8 mouse cellular contexts compared by ENCODE assay signal in the genomic region with DNA sequence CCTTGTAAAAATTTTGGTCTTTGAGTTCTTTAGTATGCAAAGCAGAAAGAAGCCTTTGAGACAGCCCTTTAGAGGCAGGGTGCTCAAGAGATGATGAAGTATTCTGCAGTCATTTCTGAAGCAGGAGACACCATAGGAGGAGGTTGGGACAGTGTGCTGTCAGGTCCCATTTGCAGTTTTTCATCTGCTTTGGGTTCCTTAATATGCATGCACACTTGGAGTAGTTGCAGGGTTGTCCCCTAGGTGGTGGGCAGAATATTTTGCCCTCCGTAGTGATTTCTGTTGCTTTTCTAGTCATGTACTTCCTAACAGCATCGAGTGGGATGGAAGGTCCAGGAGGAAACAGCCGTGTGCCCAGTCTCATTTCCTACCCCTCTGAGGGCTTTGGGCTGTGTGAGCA.
DNase-seq lines count a peak whose midpoint lies in the region; ATAC-seq and TF ChIP-seq lines count a peak whose summit lies in the region.

No protein-coding gene starts in this region.

- no peak for ATAC-seq in forebrain, postnatal 0 days
- no peak for ATAC-seq in erythroblast, adult 5-6 weeks (replicated peaks; ENCODE audit: low FRiP score, poor library complexity, severe bottlenecking)

- TF ChIP-seq EP300 in heart, adult 2 months (IDR thresholded peaks at IDR 0.05; ENCODE audit: insufficient read depth, low read depth, low read length) = no peak

- H3K36me3 ChIP-seq in heart, adult 2 months (ENCODE audit: control insufficient read depth, insufficient read depth, low read length) = no peaks in the 10 kb centered on the region
- no peaks in the 10 kb centered on the region for H3K36me3 ChIP-seq in forebrain, postnatal 0 days (ENCODE audit: insufficient read depth)
- H3K36me3 ChIP-seq in macrophage (ENCODE audit: inconsistent target) = no peaks in the 10 kb centered on the region

- H3K27ac ChIP-seq in heart, adult 2 months = peak overlapping the region; percentile 20; the same call in 1 of the 2 replicates
- no peak overlapping the region for H3K27ac ChIP-seq in forebrain, postnatal 0 days (ENCODE audit: low read depth, low read length)
- H3K27ac ChIP-seq in macrophage = no peak overlapping the region

- H3K4me3 ChIP-seq in heart, adult 2 months = no peak overlapping the region
- peak overlapping the region; percentile 9; the same call in 1 of the 2 replicates for H3K4me3 ChIP-seq in forebrain, postnatal 0 days (ENCODE audit: low read depth, low read length)
- H3K4me3 ChIP-seq in macrophage (ENCODE audit: inconsistent target) = peak overlapping the region; percentile 1; the same call in 1 of the 2 replicates

- DNase-seq in heart, adult 2 months = no peak
- no peak for DNase-seq in heart, postnatal 25 days (ENCODE audit: low spot score)
- peak; percentile 35 for DNase-seq in 3T3-L1 (ENCODE audit: low read depth, low spot score)
- DNase-seq in forebrain, postnatal 0 days = no peak
- DNase-seq in adrenal gland, adult (ENCODE audit: inconsistent age in 2 of 2, low spot score in 1 of 2) = no peak
- DNase-seq in kidney, postnatal 10 days = no peak

- WGBS in heart, adult 2 months = 37% methylated on average over 3 of the region's 3 CpGs
- WGBS in forebrain, postnatal 0 days = 42% methylated on average over 3 of the region's 3 CpGs
- 2% methylated on average over 3 of the region's 3 CpGs for WGBS in macrophage (ENCODE audit: missing documents)

- intact Hi-C loops in heart, adult 2 months (cut with DNase I) = no loop called here
- intact Hi-C loops in heart, postnatal 25 days (cut with DNase I) = loop anchor here (10.0 kb wide), 1 partner anchor 49 kb away; no protein-coding TSS in a partner anchor

- 0 out of 2 replicates have a peak, but pooled peaks cover 2% of the 10 kb centered on the region for H3K79me2 ChIP-seq in heart, adult 2 months (replicated peaks; ENCODE audit: control insufficient read depth, insufficient read depth, low read length)
- peaks cover 66% of the 10 kb centered on the region for H3K79me2 ChIP-seq in macrophage (ENCODE audit: inconsistent target)

- no peaks in the 10 kb centered on the region for H3K9me3 ChIP-seq in forebrain, postnatal 0 days (ENCODE audit: low read length)

- no peaks in the 10 kb centered on the region; the same call in 1 of the 2 replicates for H3K4me1 ChIP-seq in heart, adult 2 months (ENCODE audit: control insufficient read depth, insufficient read depth, low read length)
- H3K4me1 ChIP-seq in forebrain, postnatal 0 days (ENCODE audit: insufficient read depth) = peaks cover 27% of the 10 kb centered on the region

- TF ChIP-seq CTCF in heart, adult 2 months (IDR thresholded peaks at IDR 0.05) = no peak
- peak; percentile 22 for TF ChIP-seq CTCF in forebrain, postnatal 0 days (IDR thresholded peaks at IDR 0.05; ENCODE audit: low read depth)

- H3K4me2 ChIP-seq in forebrain, postnatal 0 days (ENCODE audit: low read depth) = peak overlapping the region; percentile 74

- H3K27me3 ChIP-seq in heart, adult 2 months (ENCODE audit: control insufficient read depth, insufficient read depth, low read length) = no peaks in the 10 kb centered on the region
- H3K27me3 ChIP-seq in forebrain, postnatal 0 days (ENCODE audit: insufficient read depth, low read length) = no peaks in the 10 kb centered on the region

- no peak for TF ChIP-seq POLR2A in heart, adult 2 months (IDR thresholded peaks at IDR 0.05; ENCODE audit: insufficient read depth, low read depth, low read length)

- H3K9ac ChIP-seq in heart, adult 2 months (ENCODE audit: low read depth, low read length) = no peak overlapping the region
- no peak overlapping the region for H3K9ac ChIP-seq in forebrain, postnatal 0 days
